Mouse (Mus musculus): Measurements from ENCODE around the gene Mmp14.

Gene Mmp14

GRCm38 (mm10) chr14:54413877-54414700 lies 17.3 kb upstream of the Mmp14 start:
- no peak for DNase-seq (ENCODE audit: extremely low read depth, low read depth, low spot score)

GRCm38 (mm10) chr14:54415241-54416020 lies 16.0 kb upstream of the Mmp14 start:
- DNase-seq (ENCODE audit: extremely low read depth, low read depth, low spot score) = no peak

GRCm38 (mm10) chr14:54416229-54416775 lies 15.1 kb upstream of the Mmp14 start:
- DNase-seq (ENCODE audit: extremely low read depth, low read depth, low spot score) = no peak

GRCm38 (mm10) chr14:54416830-54417229 lies 14.6 kb upstream of the Mmp14 start:
- DNase-seq (ENCODE audit: extremely low read depth, low read depth, low spot score) = no peak

GRCm38 (mm10) chr14:54417623-54418081 lies 13.8 kb upstream of the Mmp14 start, which contains the start of gene Slc7a7:
TSS of gene Slc7a7 (minus strand) at chr14:54417780.
- no peak for DNase-seq (ENCODE audit: extremely low read depth, low read depth, low spot score)

GRCm38 (mm10) chr14:54421014-54421413 lies 10.4 kb upstream of the Mmp14 start:
- no peak for DNase-seq (ENCODE audit: extremely low read depth, low read depth, low spot score)

DNA sequence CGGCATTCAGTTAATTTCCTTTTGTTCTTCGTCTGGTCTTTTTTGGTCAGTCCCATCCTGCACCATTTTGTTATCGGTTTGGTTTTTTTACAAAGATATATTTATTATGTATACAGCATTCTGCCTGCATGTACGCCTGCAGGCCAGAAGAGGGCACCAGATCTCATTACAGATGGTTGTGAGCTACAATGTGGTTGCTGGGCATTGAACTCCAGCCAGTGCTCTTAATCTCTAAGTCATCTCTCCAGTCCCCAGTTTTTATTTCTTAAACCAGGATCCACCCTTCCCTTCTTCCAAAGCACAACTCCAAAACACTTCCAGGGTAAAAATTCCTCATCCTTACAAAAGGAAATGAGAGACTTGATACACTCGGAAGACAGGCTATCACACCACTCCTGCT lies 8.0 kb upstream of the Mmp14 start:
- no peak for DNase-seq (ENCODE audit: extremely low read depth, low read depth, low spot score)

- no peak for DNase-seq (ENCODE audit: extremely low read depth, low read depth, low spot score)
Observed at GRCm38 (mm10) chr14:54424634-54425033, 6.8 kb upstream of the Mmp14 start.

DNA sequence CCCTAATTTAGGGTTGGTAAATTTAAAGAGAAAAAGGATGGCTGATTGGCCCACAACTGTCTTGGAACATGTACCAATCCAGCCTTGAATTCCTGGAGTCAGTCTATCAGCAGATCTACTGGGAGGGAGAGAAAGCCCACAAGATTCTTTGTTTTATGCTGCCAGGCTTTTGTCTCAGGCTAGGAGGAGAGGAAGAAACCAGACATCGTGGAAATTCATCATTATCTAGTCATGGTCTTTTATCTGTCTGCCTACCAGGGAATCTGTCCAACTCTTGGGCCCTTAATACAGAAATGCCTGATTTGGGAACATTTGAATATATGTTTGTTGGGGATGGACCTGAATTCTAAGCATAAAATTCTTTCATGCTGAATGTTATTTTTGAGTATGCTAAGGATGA lies 5.9 kb upstream of the Mmp14 start:
- no peak for DNase-seq (ENCODE audit: extremely low read depth, low read depth, low spot score)

- no peak for DNase-seq (ENCODE audit: extremely low read depth, low read depth, low spot score)
Observed at GRCm38 (mm10) chr14:54426003-54426688, 5.3 kb upstream of the Mmp14 start.

DNA sequence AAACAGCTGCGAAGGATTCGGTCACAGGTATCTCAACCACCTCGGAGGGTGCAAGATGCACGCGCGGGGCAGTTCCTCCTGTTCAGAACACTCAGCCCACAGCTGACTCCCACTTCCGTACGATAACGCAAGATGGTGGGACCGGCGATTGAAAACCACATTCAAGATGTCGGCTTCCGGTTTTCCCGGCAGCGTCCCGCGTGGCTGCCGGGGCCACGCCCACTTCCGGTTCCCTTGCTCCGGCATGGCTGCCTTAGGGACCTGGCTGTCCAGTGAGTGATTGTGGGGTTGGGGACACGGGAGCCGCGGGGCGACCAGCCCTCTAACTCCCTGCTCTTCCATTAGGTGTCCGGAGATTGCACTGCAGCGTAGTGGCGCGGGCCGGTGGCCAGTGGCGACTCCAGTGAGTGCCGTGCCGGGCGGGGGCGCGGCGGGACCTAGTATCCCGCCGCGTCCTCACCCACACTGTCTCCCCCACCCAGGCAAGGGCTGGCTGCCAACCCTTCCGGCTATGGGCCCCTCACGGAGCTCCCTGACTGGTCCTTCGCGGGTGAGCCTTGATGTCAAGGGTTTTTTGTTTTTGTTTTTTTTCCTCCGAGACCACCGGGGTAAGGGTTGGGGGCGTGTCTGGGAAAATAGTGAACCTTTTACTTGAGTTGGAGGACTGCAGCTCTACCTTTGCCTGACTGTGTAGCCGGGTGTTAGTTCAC lies 4.6 kb upstream of the Mmp14 start, which contains the start of gene Mrpl52:
TSS of gene Mrpl52 (plus strand) at position 221 of the 710 bp plus-strand sequence.
- DNase-seq (ENCODE audit: extremely low read depth, low read depth, low spot score) = no peak

DNA sequence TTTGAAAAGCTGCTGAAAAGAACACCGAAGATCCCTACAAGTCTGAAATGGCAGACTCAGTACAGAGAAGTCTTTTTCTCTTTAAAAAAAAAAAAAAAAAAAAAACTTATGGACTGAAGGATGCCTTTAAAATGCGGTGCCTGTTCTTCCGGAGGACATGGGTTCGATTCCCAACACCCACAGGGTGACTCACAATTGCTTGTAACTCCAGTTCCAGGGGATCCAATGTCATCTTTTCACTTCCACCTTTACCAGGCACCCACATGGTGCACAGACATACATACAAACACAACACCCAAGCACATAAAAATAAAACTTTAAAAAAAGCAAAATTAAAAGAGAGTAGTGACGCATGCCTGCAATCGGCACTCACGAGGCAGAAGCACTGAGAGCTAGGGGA lies 3.7 kb upstream of the Mmp14 start:
- DNase-seq (ENCODE audit: extremely low read depth, low read depth, low spot score) = no peak

- no peak for DNase-seq (ENCODE audit: extremely low read depth, low read depth, low spot score)
Observed at GRCm38 (mm10) chr14:54428421-54428820, 3.0 kb upstream of the Mmp14 start.

GRCm38 (mm10) chr14:54429332-54430093 lies 1.9 kb upstream of the Mmp14 start:
- DNase-seq (ENCODE audit: extremely low read depth, low read depth, low spot score) = no peak

- DNase-seq (ENCODE audit: extremely low read depth, low read depth, low spot score) = no peak
Observed at GRCm38 (mm10) chr14:54430406-54431145, 836 bp upstream of the Mmp14 start.

GRCm38 (mm10) chr14:54432078-54432836 lies 845 bp downstream of the Mmp14 start:
- DNase-seq (ENCODE audit: extremely low read depth, low read depth, low spot score) = no peak

GRCm38 (mm10) chr14:54432837-54433830 lies 1.7 kb downstream of the Mmp14 start:
- no peak for DNase-seq (ENCODE audit: extremely low read depth, low read depth, low spot score)
